19 mouse cellular contexts compared by ENCODE assay signal in genomic region chr11:26608795-26609194, GRCm38 (mm10). TPM values are rescaled to one million over a fixed set of nuclear protein-coding genes. Genes with fewer than 3 reads are reported as not detected.
DNase-seq lines count a peak whose midpoint lies in the region; ATAC-seq and TF ChIP-seq lines count a peak whose summit lies in the region.
"Had no signal": no experiment of that assay in that cellular context is flagged by ENCODE, and none has a peak within 500 bp of the region (broad histone marks: within the 10 kb centered on the region; RNA-seq: fewer than 3 reads in every experiment).

No protein-coding gene starts in this region.

- H3K27me3 ChIP-seq in forebrain, embryonic 12.5 days = no peaks in the 10 kb centered on the region
- no peaks in the 10 kb centered on the region for H3K27me3 ChIP-seq in forebrain, embryonic 10.5 days (ENCODE audit: poor library complexity, severe bottlenecking)
- H3K27me3 ChIP-seq in neural tube, embryonic 12.5 days (replicated peaks) = no peaks in the 10 kb centered on the region
- no peaks in the 10 kb centered on the region for H3K27me3 ChIP-seq in cerebellum, adult 2 months (ENCODE audit: control insufficient read depth, insufficient read depth, low read length)
- H3K27me3 ChIP-seq: heart, embryonic 15.5 days had no signal

- H3K36me3 ChIP-seq in forebrain, embryonic 12.5 days (replicated peaks) = no peaks in the 10 kb centered on the region
- no peaks in the 10 kb centered on the region for H3K36me3 ChIP-seq in forebrain, embryonic 10.5 days (replicated peaks)
- H3K36me3 ChIP-seq in neural tube, embryonic 12.5 days = no peaks in the 10 kb centered on the region
- H3K36me3 ChIP-seq: heart, embryonic 15.5 days had no signal

- H3K9me3 ChIP-seq in forebrain, embryonic 12.5 days = no peaks in the 10 kb centered on the region
- H3K9me3 ChIP-seq in forebrain, embryonic 10.5 days = no peaks in the 10 kb centered on the region
- H3K9me3 ChIP-seq in neural tube, embryonic 12.5 days = no peaks in the 10 kb centered on the region
- H3K9me3 ChIP-seq: heart, embryonic 15.5 days had no signal

- no peak overlapping the region for H3K4me3 ChIP-seq in forebrain, embryonic 12.5 days (replicated peaks)
- no peak overlapping the region for H3K4me3 ChIP-seq in forebrain, embryonic 10.5 days
- H3K4me3 ChIP-seq in neural tube, embryonic 12.5 days = no peak overlapping the region
- H3K4me3 ChIP-seq in cerebellum, adult 2 months (replicated peaks; ENCODE audit: insufficient read depth, low read depth, low read length) = no peak overlapping the region
- H3K4me3 ChIP-seq: erythroblast, embryonic 14.5 days; heart, embryonic 15.5 days had no signal

- no peak for TF ChIP-seq CTCF in cerebellum, adult 2 months (IDR thresholded peaks at IDR 0.05; ENCODE audit: borderline replicate concordance, insufficient read depth, low read depth, low read length)

- TF ChIP-seq POLR2A in cerebellum, adult 2 months (IDR thresholded peaks at IDR 0.05; ENCODE audit: borderline replicate concordance, insufficient read depth, low read length) = no peak

- H3K27ac ChIP-seq in forebrain, embryonic 12.5 days = no peak overlapping the region
- H3K27ac ChIP-seq in forebrain, embryonic 10.5 days = no peak overlapping the region
- H3K27ac ChIP-seq in neural tube, embryonic 12.5 days = no peak overlapping the region
- no peak overlapping the region for H3K27ac ChIP-seq in cerebellum, adult 2 months (ENCODE audit: insufficient read depth, low read length)
- H3K27ac ChIP-seq: heart, embryonic 15.5 days; macrophage had no signal

- H3K9ac ChIP-seq in forebrain, embryonic 12.5 days = no peak overlapping the region
- H3K9ac ChIP-seq in neural tube, embryonic 12.5 days = no peak overlapping the region
- H3K9ac ChIP-seq: heart, embryonic 15.5 days had no signal

- peaks cover 6% of the 10 kb centered on the region; the same call in 1 of the 2 replicates for H3K4me1 ChIP-seq in forebrain, embryonic 12.5 days
- H3K4me1 ChIP-seq in forebrain, embryonic 10.5 days = peaks cover 11% of the 10 kb centered on the region
- H3K4me1 ChIP-seq in neural tube, embryonic 12.5 days = no peaks in the 10 kb centered on the region
- H3K4me1 ChIP-seq in cerebellum, adult 2 months (ENCODE audit: control insufficient read depth, insufficient read depth, low read length) = no peaks in the 10 kb centered on the region

- 0 out of 2 replicates have a peak, but pooled peaks have one; percentile 6 for ATAC-seq in forebrain, embryonic 12.5 days (ENCODE audit: low FRiP score)
- ATAC-seq in neural tube, embryonic 12.5 days (ENCODE audit: low FRiP score, low read depth) = peak; percentile 33; the same call in 1 of the 2 replicates
- ATAC-seq: hindbrain, embryonic 16.5 days; midbrain, embryonic 16.5 days had no signal

- intact Hi-C loops in left cerebral cortex, postnatal 10 days (cut with DNase I) = loop anchor here (10.0 kb wide), 1 partner anchor 166 kb away; no protein-coding TSS in a partner anchor

- DNase-seq in forebrain, embryonic 10.5 days (ENCODE audit: extremely low spot score, low spot score) = no peak
- peak; percentile 25 to 56 for DNase-seq in left cerebral cortex, postnatal 10 days (ENCODE audit: extremely low spot score in 1 of 2, low spot score in 2 of 2)
- DNase-seq in left cerebral cortex, adult 11 months (ENCODE audit: low spot score) = no peak
- DNase-seq in telencephalon, adult 2 months (ENCODE audit: low read depth, low spot score) = peak; percentile 75
- DNase-seq in cerebellum, adult 2 months = no peak
- DNase-seq in kidney, postnatal 4 days = no peak
- DNase-seq: adrenal gland, postnatal 10 days; cerebellum, adult 11 months; gastrocnemius, postnatal 10 days had no signal

- WGBS in forebrain, embryonic 12.5 days = 76% methylated on average over 10 of the region's 10 CpGs
- 79% methylated on average over 10 of the region's 10 CpGs for WGBS in forebrain, embryonic 10.5 days
- WGBS in neural tube, embryonic 12.5 days = 61% methylated on average over 10 of the region's 10 CpGs
- 77% methylated on average over 10 of the region's 10 CpGs for WGBS in cerebellum, adult 2 months

- H3K4me2 ChIP-seq in forebrain, embryonic 12.5 days = no peak overlapping the region
- no peak overlapping the region for H3K4me2 ChIP-seq in neural tube, embryonic 12.5 days (replicated peaks)
- H3K4me2 ChIP-seq: heart, embryonic 15.5 days had no signal

RNA-seq across cellular contexts. Expression of gene Vrk2, which starts 15.0 kb away (rescaled TPM):
- 14.6 and 17.1 TPM in 2 replicates for polyA plus RNA-seq in forebrain, embryonic 12.5 days (2016; fragmentation: Nextera tagmentation; extraction: Ambion mirVana)
- polyA plus RNA-seq in forebrain, embryonic 10.5 days (2016; fragmentation: Nextera tagmentation; extraction: Ambion mirVana) = 22.3 and 24.4 TPM in 2 replicates
- total RNA-seq in left cerebral cortex, postnatal 10 days (2021) = 1 to 10 TPM; 2.1 to 2.2 TPM
- polyA plus RNA-seq in neural tube, embryonic 12.5 days (2016; fragmentation: Nextera tagmentation; extraction: Ambion mirVana) = 10.7 and 11.1 TPM in 2 replicates
- polyA plus RNA-seq in cerebellum, adult 2 months (2012; rRNA removed) = 0.98 and 1.5 TPM in 2 replicates

RNA-seq across cellular contexts. Expression of gene Gm6899, which starts 15.8 kb away (rescaled TPM):
- not detected in 2 replicates for polyA plus RNA-seq in forebrain, embryonic 12.5 days (2016; fragmentation: Nextera tagmentation; extraction: Ambion mirVana)
- 0.31 TPM in 1 of 2 replicates, not detected in the other for polyA plus RNA-seq in forebrain, embryonic 10.5 days (2016; fragmentation: Nextera tagmentation; extraction: Ambion mirVana)
- total RNA-seq in left cerebral cortex, postnatal 10 days (2021) = not detected
- polyA plus RNA-seq in neural tube, embryonic 12.5 days (2016; fragmentation: Nextera tagmentation; extraction: Ambion mirVana) = not detected in 2 replicates
- polyA plus RNA-seq in cerebellum, adult 2 months (2012; rRNA removed) = not detected in 2 replicates
- total RNA-seq: adrenal gland, postnatal 10 days; common myeloid progenitor, adult 5-6 weeks; gastrocnemius, postnatal 10 days had no signal
- polyA plus RNA-seq: erythroblast, embryonic 14.5 days; heart, embryonic 15.5 days; hindbrain, embryonic 16.5 days; kidney, embryonic 14.5 days; macrophage; midbrain, embryonic 16.5 days; spleen, adult 2 months had no signal

Comparison
In these comparisons a context has a peak if more than half of its experiments do, and no peak if none do; other contexts are left out.
1. DNase-seq: peak in left cerebral cortex, postnatal 10 days (2 of 2) and telencephalon, adult 2 months (single experiment); none in forebrain, embryonic 10.5 days (single experiment), left cerebral cortex, adult 11 months (single experiment), cerebellum, adult 2 months (0 of 2) and kidney, postnatal 4 days (0 of 2).